Mouse (Mus musculus) heart, postnatal 25 days (tissue): ENCODE data around the gene Extl1. TPM values are rescaled to one million over a fixed set of nuclear protein-coding genes. Genes with fewer than 3 reads are reported as not detected.

Experiments
- DNase-seq: peaks from one replicate; pipeline ENCODE4 v3.0.0; 2022; ENCODE audit warnings: low spot score
- intact Hi-C: fragments of 180-260 bp; cut with DNase I; formaldehyde crosslinking; loops from one replicate; pipeline ENCODE4 v1.15.1; 2025
- total RNA-seq, 2 experiments: library from RNA; stranded (reverse); gene quantifications; 2 replicates each; pipeline ENCODE4 v1.2.3; 2021

Extl1 gene
- total RNA-seq, 2 experiments from 2014 or later: 18.0 to 19.4 TPM

DNA sequence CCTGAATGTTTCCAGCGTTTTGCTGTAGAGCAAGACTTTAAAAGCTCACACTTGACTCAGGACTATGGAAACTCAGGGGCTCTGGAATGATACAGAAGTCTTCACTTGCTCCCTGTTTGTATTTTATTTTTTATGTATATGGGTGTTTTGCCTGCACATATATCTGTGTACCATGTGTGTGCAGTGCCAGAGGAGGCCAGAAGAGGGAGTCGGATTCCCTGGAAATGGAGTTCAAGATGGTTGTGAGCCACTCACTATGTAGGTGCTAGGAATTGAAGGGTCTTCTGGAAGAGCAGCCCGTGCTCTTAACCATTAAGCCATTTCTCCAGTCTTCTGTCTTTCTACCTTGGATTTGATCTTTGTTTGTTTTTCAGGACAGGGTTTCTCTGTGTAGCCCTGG lies 62.1 kb downstream of the Extl1 start:
- no peak for DNase-seq
- intact Hi-C loops: no loop called here

- intact Hi-C loops: loop anchor here (5.0 kb wide), 1 partner anchor 38 kb away; no protein-coding TSS in a partner anchor
- DNase-seq: no peak
These were observed 64.0 kb downstream of the Extl1 start for GRCm38 (mm10) chr4:134319674-134320073.

DNA sequence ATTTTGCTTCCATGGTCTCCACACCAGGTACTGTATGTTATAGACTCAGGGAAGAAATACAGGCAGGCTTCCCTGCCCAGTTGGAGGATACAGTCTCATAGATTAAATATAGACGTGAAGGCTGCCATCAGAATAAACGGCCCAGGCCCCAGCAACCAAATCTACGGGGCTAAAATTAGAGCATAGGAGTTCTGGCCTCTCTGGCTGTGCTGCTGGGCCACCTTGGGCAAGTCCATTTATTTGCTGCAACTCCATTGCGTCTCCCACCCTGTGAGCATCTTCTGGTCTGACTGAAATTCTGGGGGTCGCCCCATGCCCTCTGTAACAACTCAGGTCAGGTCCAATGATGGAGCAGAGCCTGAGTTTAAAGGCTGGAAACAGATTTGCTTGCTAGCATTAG lies 64.6 kb downstream of the Extl1 start:
- DNase-seq: no peak
- intact Hi-C loops: loop anchor here (5.0 kb wide), 1 partner anchor 38 kb away; no protein-coding TSS in a partner anchor

DNA sequence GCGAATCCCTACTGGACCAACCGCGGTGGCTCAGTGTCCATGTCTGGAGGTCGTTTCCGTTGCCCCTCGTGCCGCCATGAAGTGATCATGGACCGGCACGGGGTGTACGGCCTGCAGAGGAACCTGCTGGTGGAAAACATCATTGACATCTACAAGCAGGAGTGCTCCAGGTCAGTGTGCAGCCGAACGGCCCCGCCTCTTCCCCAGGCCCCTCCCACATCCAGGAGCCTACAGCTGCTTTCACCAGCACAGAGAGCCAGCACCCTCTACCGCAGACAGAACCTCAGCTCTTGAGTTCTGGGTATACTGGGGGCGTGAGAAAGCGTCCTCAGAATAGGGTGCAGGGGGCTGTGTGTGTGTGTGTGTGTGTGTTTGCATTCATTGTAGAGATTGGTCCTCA lies 67.3 kb downstream of the Extl1 start:
- DNase-seq: no peak
- intact Hi-C loops: loop anchor here (2.0 to 5.0 kb wide), 2 partner anchors 24 to 41 kb away; no protein-coding TSS in a partner anchor

DNA sequence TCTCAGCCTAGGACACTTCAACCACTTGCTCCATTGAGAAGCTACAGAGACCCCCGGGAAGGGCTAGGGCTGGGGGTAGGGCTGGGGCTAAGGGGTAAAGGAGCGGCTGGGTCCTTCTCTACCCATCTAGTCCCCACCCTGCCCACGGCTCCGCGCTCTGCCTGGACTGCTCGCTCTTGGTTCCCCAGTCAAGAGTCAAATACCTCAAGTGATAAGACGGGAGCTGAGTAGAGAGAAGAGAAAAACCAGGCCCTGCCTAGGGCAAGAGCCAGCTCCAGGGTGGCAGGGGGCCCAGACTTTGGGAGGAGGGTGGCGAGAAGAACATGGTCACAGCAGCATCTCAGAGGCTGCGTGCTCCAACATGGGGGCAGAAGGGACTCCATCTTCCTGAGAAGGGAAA lies 68.2 kb downstream of the Extl1 start:
- DNase-seq: no peak
- intact Hi-C loops: loop anchor here (2.0 to 5.0 kb wide), 2 partner anchors 15 to 42 kb away; no protein-coding TSS in a partner anchor

DNA sequence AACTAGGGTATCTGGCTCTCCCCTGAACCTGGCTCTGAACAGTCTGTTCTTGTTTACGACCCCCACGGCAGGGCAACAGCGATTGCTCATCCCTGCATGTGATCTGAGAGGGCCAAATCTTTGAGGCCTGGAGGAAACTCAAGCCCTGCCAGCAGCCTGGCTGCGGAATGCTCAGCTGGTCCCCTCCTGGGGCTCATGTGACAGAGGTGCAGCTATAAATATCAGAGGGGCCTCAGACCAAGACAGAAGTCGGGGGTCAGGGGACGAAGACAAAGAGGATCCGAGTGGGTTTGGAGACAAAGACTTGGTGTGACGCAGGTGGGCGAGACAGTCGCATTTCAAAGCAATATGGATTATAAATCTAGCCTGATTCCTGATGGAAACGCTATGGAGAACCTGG lies 68.8 kb downstream of the Extl1 start, which contains the start of gene Trim63:
Gene Trim63 (plus strand): TSS at position 245 of the 400 bp plus-strand sequence.
- intact Hi-C loops: loop anchor here (2.0 to 5.0 kb wide), 2 partner anchors 14 to 42 kb away; no protein-coding TSS in a partner anchor

DNA sequence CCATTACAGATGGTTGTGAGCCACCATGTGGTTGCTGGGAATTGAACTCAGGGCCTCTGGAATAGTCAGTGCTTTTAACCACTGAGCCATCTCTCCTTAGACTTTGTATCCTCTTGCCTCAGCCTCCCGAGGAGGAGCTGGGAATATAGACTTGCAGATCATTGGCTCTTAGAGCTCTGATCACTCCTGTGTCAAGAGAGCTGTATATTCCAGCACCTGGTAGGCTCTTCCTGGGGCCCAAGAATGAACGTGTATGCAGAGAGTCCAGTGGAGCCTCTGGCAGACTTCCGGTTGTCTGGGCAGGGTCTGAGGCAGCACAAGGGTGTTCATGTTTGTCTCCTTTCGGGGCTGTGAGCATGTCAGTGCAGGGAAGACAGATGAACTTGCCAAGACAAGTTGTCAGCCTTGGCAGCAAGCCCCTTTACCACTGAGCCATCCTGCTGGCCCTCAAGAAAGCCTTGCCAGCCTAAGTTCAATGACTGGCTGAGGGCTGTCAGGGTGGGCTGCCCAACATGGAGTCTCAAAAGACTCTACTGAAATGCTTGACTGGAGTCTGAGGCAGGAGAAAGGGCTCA lies 69.5 kb downstream of the Extl1 start:
- intact Hi-C loops: loop anchor here (2.0 kb wide), 1 partner anchor 13 kb away; no protein-coding TSS in a partner anchor
- no peak for DNase-seq

More for the DNA sequence above, 68.8 kb downstream of the Extl1 start, which contains the start of gene Trim63:
- peak; percentile 33 for DNase-seq

DNA sequence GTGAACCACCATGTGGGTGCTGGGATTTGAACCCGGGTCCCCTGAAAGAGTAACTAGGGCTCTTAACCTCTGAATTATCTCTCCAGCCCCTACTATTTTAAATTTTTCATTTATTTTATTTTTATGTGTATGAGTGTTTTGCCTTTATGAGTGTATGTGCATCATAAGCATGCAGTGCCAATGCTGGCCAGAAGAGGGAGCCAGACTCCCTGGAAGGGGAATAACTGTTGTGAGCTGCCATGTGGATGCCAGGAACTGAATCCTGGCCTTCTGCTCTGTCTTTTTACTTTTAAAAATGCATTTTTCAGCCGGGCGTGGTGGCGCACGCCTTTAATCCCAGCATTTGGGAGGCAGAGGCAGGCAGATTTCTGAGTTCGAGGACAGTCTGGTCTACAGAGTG lies 70.7 kb downstream of the Extl1 start:
- no peak for DNase-seq
- intact Hi-C loops: no loop called here

DNA sequence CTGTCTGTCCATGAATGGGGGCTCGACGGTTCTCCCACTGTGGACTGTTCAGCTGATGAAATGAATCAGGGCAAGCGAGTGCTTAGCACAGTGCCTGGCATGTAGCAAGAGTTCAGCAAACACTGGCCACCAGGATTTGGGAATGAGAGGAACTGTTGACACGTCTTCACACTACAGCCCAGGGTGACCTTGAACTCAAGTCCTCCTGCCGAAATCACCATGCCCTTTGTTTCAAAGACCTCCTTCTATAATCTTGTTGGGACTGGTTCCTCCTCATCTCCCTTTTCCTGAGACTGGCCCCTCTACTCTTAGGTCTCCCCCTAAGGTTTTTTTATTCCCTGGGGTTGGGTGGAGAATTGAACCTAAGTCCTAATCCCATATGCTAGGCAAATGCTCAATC lies 71.3 kb downstream of the Extl1 start:
- DNase-seq: no peak

GRCm38 (mm10) chr4:134311784-134312183 lies 71.9 kb downstream of the Extl1 start:
- intact Hi-C loops: no loop called here
- DNase-seq: no peak

More for the DNA sequence above, 71.3 kb downstream of the Extl1 start:
- intact Hi-C loops: no loop called here

GRCm38 (mm10) chr4:134310656-134311055 lies 73.0 kb downstream of the Extl1 start:
- DNase-seq: no peak
- intact Hi-C loops: no loop called here

GRCm38 (mm10) chr4:134310106-134310505 lies 73.5 kb downstream of the Extl1 start:
- intact Hi-C loops: no loop called here
- DNase-seq: no peak

DNA sequence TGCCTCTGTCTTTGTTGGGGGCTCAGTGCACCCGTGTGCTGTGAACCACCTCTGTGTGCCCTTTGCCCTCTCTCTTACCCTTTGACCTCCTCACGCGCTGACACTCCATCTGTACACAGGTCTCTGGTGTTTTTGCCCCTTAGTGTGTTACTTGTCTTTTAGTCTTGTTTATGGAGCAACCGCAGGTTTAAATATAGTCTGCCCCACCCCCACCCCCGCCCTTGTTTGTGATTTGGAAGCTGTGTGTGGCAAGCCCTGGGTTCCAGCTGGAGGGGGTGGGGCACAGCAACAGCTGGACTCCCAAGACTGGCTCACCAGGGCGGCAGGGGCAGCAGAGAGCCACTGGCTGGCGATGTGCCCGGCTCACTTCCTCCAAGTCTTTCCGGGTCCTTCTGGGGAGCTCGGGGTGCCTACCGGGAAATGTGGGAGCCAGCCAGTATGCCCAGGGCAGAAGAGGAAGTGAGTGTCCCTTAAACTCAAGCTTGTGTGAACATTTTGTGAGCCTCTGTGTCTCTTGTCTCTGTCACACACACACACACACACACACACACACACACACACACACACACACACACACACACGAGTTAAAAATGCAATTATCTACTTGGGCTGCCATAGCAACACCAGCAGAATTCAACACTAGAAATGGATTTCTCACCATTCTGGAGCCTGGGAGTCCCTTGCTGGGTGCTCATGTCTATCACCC lies 76.1 kb downstream of the Extl1 start:
- peak; percentile 57 for DNase-seq
- intact Hi-C loops: no loop called here

DNA sequence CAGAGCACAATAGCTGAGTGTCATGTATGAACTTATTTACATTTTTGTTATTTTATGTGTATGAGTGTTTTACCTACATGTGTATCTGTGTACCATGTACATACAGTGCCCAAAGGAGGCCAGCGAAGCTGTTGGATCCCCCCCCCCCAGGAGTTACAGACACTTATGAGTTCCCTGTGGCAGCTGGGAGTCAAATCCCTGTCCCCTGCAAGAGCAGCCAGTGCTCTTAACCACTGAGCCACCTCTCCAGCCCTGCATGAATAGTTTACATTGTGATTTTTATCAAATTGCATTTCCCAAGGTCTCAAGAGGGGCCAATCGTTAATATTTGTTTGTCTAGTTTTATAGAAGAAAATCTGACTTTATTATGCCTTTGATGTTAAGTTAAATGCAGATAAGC lies 76.7 kb downstream of the Extl1 start:
- intact Hi-C loops: no loop called here
- no peak for DNase-seq

Other genes with a start within 250 kb of the Extl1 start
- 10 to 100 TPM; 45.4 to 46.9 TPM for gene Cep85, start 196.7 kb downstream of the Extl1 start, total RNA-seq
- gene Gm7534, start 180.8 kb downstream of the Extl1 start, total RNA-seq: not detected
- not detected for gene Catsper4, start 156.5 kb downstream of the Extl1 start, total RNA-seq
- 1 to 10 TPM; 2.9 to 3.0 TPM for gene Cnksr1, start 145.5 kb downstream of the Extl1 start, total RNA-seq
- not detected for gene E130218I03Rik, start 140.2 kb downstream of the Extl1 start, total RNA-seq
- gene Zfp593, start 138.3 kb downstream of the Extl1 start, total RNA-seq: 1 to 10 TPM; 3.1 to 3.2 TPM
- not detected for gene Gm30191, start 136.9 kb downstream of the Extl1 start, total RNA-seq
- 1 to 10 TPM; 6.0 to 7.6 TPM for gene Grrp1, start 129.7 kb downstream of the Extl1 start, total RNA-seq
- gene Pdik1l, start 96.0 kb downstream of the Extl1 start, total RNA-seq: 1 to 10 TPM; 5.8 to 8.4 TPM
- 100 to 1,000 TPM; 215 to 229 TPM for gene Trim63, start 68.7 kb downstream of the Extl1 start, total RNA-seq
- under 1 TPM; 0.31 to 0.36 TPM for gene Slc30a2, start 40.7 kb downstream of the Extl1 start, total RNA-seq
- 1 to 10 TPM; 7.6 to 9.2 TPM for gene Pafah2, start 12.5 kb upstream of the Extl1 start, total RNA-seq
- gene Stmn1, start 84.5 kb upstream of the Extl1 start, total RNA-seq: 10 to 100 TPM; 24.5 to 26.4 TPM
- gene Paqr7, start 112.8 kb upstream of the Extl1 start, total RNA-seq: 10 to 100 TPM; 16.9 to 17.4 TPM
- under 1 TPM; 0.34 to 0.47 TPM for gene Aunip, start 127.1 kb upstream of the Extl1 start, total RNA-seq
- gene Mtfr1l, start 151.5 kb upstream of the Extl1 start, total RNA-seq: 100 to 1,000 TPM; 178 to 185 TPM
- gene Selenon, start 168.3 kb upstream of the Extl1 start, total RNA-seq: 10 to 100 TPM; 21.0 to 22.2 TPM